Mouse (Mus musculus) adrenal gland, postnatal 25 days (tissue): Measurements from ENCODE around the gene Itpr1. TPM values are rescaled to one million over a fixed set of nuclear protein-coding genes. Genes with fewer than 3 reads are reported as not detected.
"Not testable (repeated sequence)": the region's sequence is repeated elsewhere in the genome, so short reads cannot be mapped to it uniquely, and the experiment has no call there.

Source experiments
- DNase-seq: peaks from one replicate; pipeline ENCODE4 v3.0.0; 2021; ENCODE audit warnings: mixed read lengths
- total RNA-seq: library from RNA; stranded (reverse); gene quantifications from 2 replicates; pipeline ENCODE4 v1.2.3, GENCODE M21; 2021

The Itpr1 gene
- total RNA-seq, 1 experiment from 2014 or later = 168 TPM

DNA sequence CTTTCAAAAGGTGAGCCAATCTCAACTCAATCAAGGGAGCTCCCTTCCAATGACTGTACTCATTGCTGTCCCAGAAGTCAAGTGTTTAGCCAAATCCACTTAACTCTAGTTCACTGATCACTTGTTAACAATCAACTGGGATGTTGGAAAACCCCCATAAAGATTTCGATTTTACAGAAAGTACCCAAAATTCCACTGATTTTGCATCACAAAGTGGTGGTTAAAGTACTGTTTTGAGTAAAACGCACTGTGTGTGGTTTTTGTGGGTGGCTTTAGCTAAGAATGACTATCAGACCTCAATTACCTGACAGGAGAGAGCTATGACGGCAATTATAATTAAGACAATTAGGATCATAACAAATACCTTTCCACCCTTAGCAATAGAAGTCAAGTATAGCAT, 340.1 kb downstream of the Itpr1 start:
- no peak for DNase-seq

DNA sequence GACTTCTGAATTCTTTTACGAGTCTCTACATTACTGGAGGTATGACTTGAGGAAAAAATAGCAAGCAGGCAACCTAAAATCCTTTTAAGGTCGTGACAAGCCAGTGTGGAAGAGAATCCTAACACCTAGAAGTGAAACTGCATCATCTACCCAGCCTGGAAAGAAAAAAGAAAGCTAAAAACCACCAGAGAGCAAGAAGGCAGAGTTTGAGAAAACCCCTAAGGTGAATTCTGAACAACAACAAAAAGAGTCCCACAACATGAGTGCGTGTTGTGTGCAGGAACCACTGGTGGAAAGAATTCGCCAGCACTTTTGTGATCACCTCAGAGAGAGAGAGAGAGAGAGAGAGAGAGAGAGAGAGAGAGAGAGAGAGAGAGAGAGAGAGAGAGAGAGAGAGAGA, 340.6 kb downstream of the Itpr1 start:
- no peak for DNase-seq

DNA sequence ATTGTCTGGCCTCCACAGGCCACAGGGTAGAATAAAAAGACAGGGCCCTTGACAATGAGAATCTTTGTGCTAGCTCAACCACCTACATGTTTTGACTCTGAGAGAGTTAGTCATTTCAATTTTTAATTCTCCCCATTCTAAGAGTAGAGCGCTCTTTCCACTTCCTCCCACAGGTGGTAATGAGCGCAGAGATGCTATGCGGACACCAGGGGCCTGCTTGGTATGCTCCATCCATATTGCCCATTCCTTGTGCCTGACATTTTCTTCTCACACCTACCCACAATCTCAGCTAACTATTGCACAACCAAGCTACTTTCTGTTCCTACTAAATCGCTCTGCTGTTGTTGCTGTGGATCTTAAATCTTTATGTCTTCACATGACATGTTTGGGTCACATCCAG, 341.5 kb downstream of the Itpr1 start:
- no peak for DNase-seq

DNA sequence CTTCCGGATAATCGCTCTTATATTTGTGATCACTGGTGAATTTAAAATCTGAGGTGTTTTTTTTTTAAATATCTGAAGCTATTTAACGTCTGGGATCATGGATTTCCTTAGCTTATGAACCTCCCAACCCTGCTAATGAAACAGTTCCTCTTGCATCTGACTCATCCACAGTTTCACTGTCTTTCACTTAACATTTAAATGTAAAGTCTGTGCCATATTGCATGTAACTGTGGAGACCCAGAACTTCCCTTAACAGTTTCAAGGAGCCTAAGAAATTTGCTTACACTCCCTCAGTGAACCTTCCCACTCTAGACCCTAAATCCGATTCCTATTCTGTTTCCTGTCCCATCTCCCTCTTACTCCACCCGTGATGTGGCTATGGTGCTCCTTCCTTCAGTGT, 342.0 kb downstream of the Itpr1 start:
- no peak for DNase-seq

DNA sequence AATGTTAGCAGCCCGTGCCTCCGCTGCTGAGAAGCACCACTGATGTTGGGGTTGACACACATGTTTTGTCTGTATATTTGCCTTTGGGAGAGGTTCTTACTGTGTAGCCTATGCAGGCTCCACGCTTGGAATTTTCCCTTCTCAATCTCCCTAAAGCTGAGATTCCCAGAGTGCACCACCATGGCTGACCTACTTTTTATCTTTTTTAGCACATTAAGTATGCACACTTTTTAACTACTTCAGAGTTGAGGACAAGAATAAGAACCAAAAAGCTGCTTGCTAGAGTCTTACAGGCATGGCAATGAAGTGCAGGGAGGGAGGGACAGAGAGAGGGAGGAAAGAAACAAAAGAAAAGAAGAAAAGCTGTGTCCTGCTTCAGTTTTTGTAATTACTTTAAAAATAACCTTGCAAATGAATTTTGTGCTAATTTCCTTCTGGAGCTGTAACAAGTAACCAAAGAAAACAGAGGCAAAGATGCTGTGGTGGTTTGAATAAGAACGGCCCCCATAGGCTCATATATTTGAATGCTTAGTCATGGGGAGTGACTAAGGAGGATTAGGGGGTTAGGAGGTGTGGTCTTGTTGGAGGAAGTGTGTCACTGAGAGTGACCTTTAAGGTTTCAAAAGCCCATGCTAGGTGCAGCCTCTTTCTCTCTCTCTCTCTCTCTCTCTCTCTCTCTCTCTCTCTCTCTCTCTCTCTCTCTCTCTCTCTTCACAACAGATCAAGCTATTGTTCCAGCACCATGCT, 344.9 kb downstream of the Itpr1 start:
- DNase-seq = no peak

DNA sequence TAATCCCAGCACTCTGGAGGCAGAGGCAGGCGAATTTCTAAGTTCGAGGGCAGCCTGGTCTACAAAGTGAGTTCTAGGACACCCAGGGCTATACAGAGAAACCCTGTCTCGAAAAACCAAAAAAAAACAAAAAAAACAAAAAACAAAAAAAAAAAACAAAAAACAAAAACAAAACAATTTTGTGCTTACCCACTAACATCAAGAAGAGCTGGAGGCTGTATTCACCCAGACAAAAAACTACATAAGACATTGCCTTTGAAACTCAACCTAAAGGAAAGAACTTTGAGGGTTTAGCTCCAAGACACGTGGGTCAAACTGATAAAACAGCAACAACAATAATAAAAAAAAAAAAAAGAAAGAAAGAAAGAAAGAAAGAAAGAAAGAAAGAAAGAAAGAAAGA, 346.3 kb downstream of the Itpr1 start:
- not testable (repeated sequence) for DNase-seq

DNA sequence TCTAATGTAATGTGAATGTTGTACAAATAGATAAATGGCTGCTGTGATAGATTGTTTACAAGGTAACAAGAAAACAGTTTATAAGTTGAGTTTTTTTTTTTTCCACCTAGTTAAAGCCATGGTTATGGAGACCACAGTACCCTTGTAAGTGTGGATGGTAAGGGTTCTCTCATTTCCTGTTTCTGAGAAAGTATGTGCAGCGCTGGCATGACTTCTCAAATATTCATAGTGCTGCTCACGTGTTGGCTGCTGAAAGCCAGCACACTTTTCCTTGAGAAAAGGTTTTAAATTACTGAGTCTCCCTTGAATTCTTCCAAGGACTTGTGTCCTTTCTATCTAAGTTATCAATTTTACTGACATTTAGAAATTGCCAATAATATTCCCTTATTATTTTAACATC, 350.1 kb downstream of the Itpr1 start:
- no peak for DNase-seq

DNA sequence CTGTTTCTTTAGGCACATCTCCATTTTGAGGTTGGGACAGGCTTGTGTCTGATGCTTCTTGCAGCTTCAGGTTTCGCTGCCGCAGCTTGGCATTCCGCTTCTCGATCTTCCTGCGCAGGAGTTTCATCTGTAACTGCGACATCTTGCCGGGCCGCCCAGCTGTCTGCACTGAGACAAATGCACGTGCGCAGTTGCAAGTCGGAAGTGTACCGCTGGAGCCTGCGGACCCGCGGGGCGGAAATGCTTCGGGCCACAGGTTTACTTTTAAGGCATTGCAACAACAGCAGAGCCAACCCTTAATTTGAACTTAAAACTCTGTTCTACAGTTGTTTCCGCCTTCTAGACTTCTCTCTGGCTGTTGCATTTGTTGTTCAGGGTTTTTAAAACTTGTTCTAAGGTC, 352.6 kb downstream of the Itpr1 start:
- not testable (repeated sequence) for DNase-seq

DNA sequence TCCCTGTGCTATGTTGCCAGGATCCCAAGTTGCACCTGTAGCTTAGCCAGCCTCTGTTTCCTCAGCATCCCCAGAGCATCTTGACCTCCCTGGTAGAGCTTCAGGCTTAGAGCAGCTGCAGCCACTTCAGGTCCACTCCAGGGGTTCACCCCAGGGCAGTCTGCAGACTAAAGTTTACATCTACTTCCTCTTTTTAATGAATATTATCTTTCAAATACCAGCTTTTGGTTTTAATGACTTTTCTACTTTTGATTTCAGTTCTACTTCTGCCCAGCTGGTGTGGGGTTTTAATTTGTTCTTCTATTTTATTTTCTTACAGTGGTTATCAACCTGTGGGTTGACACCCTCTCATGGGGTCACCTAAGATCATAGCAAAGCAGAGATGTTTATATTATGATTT, 353.7 kb downstream of the Itpr1 start:
- no peak for DNase-seq

DNA sequence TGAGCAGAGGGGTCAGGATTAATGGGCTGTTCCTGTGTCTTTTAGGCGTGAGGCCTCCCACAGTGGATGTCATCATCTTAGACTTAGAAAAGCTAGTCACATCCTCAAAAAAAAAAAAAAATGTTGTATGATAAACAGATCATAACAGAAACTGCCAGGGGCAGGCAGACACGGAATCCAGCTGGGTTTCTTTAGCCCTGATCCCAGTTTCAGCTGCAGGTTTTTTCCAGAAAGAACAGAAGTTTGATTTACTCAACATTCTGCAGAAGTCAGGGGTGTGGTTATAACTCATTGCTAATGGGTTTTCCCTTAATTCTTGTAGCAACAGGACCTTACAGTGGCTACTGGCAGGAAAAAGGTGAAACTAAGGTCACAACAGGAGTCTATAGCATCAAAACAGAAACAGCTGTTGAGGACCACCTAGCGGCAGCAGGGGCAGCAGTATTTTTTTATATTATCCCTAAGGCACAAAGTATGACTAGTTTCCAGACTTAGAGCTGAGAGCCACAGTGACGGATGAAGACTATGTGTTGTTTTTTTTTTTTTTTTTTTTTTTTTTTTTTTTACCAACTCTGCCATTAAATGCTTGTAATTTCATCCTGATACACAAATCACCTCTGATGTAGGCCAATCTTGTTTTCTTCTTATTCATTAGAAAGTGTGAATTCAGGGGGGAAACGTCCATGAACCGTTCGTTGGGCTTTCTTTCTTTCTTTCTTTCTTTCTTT, 356.7 kb downstream of the Itpr1 start:
- no peak for DNase-seq

DNA sequence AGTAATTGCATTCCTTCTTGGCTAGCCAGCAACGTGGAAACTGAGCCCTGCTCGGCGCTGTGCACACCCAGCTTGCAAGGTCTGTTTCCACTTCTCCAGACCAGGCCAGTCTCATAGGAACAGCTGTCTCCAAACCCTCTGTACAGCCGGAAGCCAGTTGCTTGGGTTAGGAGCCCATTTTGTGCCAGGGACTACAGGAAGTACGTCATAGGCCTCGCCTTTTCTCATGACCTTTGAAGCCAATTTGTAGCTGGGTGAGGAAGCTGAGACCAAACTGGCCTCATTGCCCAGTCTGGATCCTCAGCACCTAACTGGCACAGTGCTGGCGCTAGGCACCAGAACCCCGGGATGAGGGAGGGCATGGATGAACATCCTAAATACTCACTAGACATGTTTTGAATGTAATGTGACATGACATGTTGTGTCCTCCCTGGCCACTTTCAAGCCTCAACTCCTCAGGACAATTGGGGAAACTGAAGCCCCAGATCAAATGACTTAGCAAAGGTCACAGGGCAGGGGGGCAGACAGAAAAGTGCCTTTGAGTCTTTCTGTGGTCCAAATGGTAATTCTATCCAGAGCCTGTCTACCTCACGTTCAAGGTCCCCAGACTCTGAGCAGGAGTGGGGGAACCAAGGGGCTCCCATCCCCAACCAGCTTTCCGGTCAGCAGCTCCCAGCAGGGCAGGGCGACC, 357.6 kb downstream of the Itpr1 start:
- peak; percentile 27 for DNase-seq

DNA sequence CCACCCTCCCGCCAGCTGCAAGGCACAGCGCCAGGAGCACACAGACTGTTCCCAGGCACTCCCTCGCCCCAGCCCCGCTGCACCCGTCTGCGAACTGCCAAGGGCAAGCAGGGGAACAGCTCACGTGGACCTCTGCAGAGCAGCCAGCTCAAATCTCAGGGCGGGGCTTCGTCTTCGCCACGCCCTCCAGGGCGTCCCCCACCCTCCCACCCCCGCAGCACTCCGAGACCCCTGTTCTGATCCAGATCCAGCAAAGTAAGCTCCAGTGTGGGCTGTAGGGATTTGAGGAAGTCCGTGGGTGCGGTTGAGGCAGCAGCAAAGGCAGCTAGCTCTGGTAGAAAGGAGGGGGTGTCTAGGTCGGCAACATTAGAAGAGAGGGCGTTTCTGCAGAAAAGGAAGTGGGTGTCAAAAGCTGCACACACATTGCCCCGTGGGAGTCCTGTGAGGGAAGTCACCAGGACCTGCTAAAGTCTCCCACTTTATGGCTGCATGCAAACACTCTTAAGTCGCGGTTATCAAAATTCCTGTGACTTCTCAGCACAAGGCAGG, 358.2 kb downstream of the Itpr1 start:
- DNase-seq = peak; percentile 88

DNA sequence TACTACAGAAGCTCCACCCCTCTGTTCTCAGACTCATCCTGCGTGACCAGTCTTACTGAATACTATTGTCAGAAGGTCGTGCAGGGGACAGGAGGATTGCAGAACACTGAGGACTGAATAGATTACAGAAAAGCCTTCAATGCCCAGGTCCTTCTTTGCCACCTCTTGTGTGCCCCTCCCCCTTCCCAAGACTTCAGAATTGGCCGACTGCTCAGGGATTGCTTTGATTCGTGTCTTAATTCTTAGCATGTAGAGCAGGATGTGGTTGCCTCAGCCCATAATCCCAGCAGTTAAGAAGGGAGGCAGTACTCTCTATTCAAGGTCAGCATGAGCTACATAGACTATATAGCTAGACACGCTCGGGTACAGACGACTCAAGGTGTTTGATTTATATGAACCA, 359.8 kb downstream of the Itpr1 start:
- DNase-seq = no peak

DNA sequence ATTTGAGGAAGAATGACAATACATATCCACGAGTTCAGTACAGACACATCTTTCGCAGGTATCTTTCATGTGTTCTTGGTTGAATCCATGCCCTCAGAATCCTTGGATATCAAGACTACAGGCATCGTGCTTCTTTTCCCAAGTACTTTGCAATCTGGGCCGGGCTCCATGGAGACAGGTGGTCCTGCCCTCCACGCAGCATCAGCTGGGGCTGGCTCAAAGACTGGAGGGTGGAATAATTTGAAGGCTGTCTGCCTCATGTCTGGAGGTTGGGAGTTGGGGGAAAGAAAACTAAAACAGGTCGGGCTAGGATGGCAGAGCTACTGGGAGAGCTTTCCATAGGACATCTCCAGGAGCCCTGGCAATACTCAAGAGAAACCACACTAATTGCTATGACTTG, 364.2 kb downstream of the Itpr1 start:
- DNase-seq = no peak

DNA sequence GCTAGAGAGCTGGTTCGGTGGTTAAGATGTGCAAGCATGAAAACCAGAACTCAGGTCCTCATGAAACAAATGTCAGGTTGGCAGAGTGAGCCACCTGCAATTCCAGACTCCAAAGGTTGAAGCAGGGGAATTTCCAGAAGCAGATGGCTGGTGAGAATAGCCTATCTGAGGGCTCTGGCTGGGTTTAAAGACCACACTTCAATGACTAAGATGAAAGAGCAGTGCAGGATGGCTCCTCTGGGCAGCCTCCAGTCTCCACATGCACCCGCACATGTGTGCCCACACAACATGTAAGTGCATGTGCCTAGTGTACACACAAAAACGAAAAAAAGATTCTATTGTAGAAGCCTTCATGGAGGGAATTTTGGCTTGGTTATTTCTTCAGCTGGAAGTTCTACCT, 375.5 kb downstream of the Itpr1 start:
- DNase-seq = no peak

DNA sequence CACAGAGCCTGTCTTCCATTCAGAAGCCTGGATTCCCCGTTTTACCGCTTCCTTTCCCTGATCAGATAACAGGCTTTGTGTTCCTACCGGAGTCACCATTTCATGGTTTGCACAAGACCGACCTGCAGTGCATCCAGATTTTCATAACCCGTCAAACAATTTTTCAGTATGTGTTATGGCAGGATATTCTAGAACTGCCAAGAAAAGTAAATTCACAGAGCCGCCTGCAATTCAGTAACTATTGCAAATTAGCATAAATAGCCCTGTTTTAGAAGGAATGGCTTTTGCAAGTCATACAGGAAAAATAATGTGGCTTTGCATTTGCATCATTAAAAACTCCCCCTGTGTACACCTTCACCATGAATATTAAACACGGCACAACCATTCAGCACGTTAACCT, 379.3 kb downstream of the Itpr1 start:
- no peak for DNase-seq

DNA sequence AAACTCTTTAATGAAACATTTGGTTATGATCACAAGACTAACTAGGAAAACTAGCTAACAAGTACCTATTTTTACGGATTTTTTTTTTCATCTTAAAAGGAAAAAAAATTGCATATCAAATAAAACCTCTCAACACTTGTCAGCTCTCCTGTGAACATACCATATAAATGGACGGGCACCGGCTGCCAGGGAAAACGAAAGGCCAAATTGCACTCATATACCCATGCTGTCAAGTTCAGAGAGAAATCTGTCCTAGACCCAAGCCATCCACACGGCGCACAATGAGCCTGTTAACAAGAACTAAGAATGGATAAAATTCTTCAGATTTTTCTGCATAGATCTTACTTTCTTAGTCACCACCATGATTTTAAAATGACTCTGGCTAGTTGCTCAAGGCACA, 379.7 kb downstream of the Itpr1 start:
- no peak for DNase-seq

DNA sequence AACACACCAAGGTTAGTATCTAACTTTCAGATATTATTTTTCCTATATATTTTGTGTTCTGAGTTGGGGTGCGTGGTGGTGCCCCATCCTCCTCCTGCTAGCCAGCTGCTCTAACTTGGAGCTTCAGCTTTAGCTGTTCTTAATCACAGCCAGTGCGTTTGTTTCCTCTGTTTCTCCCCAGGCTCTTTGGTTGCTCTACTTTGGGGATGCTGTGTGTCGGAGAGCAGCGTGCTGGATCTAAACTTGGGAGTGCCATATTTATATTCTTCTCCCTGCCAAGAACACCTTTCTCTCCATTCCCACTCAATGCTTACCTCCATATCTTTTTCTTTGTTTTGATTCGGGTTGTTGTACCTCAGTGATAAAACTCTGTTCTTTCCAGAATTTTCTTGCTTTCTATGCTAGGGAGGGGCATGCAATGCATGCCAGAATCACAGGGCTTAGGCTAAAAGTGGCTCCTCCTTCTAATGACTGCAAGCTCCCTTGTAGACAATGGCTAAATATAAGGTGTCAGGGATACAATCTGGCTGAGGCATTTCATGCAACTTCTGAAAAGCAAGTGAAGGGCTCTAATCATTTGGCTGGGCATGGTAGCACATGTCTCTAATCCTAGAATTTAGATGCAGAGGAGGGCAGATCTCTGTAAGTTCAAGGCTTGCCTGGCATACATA, 381.4 kb downstream of the Itpr1 start:
- no peak for DNase-seq

DNA sequence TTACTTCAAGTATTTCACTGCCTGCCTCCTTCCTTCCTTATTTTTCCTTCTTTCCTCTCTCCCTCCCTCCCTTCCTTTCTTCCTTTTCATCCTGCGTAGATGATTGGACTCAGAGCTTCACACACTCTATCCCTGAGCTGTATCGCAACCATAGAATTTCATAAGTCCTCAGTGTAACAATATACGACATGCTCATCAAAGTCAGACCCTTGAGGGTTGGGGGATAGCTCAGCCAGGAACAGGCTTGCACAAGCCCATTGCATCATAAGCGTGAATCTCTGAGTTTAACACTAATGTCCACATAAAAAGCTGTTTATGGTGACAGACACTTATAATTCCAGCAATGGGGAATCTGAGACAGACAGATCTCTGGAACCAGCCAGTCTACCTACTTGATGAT, 385.8 kb downstream of the Itpr1 start:
- no peak for DNase-seq

DNA sequence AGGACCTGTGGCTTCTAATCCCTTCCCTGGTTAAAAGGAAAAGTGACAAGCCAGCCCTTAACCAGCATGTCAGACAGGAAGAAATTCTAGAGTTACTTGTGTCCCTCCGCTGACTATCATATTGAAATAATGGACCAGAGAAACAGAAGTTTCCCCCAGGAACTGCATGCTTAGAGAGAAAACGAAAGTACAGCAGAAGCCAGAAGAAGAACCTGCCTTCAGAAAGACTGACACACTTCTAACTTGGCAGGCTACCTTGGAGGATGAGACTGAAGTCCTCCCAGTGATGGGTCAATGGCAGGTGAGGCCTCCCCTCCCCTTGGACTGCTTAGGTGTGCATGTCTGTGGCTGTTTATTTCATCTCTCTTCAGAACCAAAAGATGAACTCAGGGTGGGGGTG, 386.4 kb downstream of the Itpr1 start:
- DNase-seq = no peak
